Comparison of ENCODE assay signal across 16 mouse cellular contexts in the genomic region with DNA sequence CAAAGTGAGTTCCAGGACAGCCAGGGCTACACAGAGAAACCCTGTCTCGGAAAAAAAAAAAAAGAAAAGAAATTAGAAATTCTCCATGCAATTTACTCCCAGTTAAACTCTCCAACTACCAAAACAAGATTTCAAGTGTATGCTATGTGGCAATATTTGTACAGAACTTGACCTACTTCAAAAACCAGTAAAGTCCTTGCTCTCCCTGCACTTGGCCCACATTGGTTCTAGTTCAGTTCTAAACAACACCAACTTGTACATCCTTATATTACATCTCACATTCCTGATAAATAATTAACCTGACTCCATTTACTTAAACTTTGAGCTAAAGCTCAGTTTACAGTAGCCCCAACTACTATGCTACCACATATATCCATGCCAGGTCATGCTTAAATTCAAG.
"Had no signal": no experiment of that assay in that cellular context is flagged by ENCODE, and none has a peak within 500 bp of the region (broad histone marks: within the 10 kb centered on the region; RNA-seq: fewer than 3 reads in every experiment).

No protein-coding gene starts in this region.

- H3K4me2 ChIP-seq: liver, embryonic 13.5 days; liver, embryonic 15.5 days; midbrain, embryonic 11.5 days; midbrain, embryonic 13.5 days; midbrain, embryonic 15.5 days; neural tube, embryonic 12.5 days; stomach, embryonic 15.5 days had no signal

- DNase-seq: liver; liver, embryonic 13.5 days; liver, postnatal 0 days; right cerebral cortex, postnatal 14 days; thymus, adult 2 months; thymus, postnatal 25 days; thymus, postnatal 4 days had no signal

- ATAC-seq: liver, postnatal 0 days; midbrain, embryonic 13.5 days; midbrain, embryonic 15.5 days had no signal

- H3K9ac ChIP-seq: liver, embryonic 13.5 days; liver, embryonic 15.5 days; liver, postnatal 0 days; midbrain, embryonic 13.5 days; midbrain, embryonic 15.5 days; neural tube, embryonic 12.5 days; stomach, embryonic 15.5 days had no signal

- H3K9me3 ChIP-seq: liver, embryonic 15.5 days; midbrain, embryonic 13.5 days; midbrain, embryonic 15.5 days; neural tube, embryonic 12.5 days; stomach, embryonic 15.5 days had no signal

- H3K27me3 ChIP-seq: liver, embryonic 13.5 days; liver, embryonic 15.5 days; megakaryocyte, embryonic 14.5 days; midbrain, embryonic 13.5 days; midbrain, embryonic 15.5 days; neural tube, embryonic 12.5 days; stomach, embryonic 15.5 days had no signal

- H3K4me3 ChIP-seq: liver, embryonic 13.5 days; liver, embryonic 15.5 days; megakaryocyte, embryonic 14.5 days; midbrain, embryonic 13.5 days; midbrain, embryonic 15.5 days; neural tube, embryonic 12.5 days; stomach, embryonic 15.5 days had no signal

- H3K36me3 ChIP-seq: liver, embryonic 13.5 days; liver, embryonic 15.5 days; midbrain, embryonic 15.5 days; stomach, embryonic 15.5 days had no signal

- H3K4me1 ChIP-seq: liver, embryonic 13.5 days; liver, embryonic 15.5 days; megakaryocyte, embryonic 14.5 days; midbrain, embryonic 13.5 days; midbrain, embryonic 15.5 days; neural tube, embryonic 12.5 days; stomach, embryonic 15.5 days had no signal

- H3K27ac ChIP-seq: liver, embryonic 13.5 days; liver, embryonic 15.5 days; macrophage; midbrain, embryonic 13.5 days; midbrain, embryonic 15.5 days; neural tube, embryonic 12.5 days; stomach, embryonic 15.5 days; stomach, postnatal 0 days had no signal
